Mouse (Mus musculus): ENCODE data around the gene Hbb-bh2. TPM values are rescaled to one million over a fixed set of nuclear protein-coding genes. Genes with fewer than 3 reads are reported as not detected.
"Not testable (repeated sequence)": the region's sequence is repeated elsewhere in the genome, so short reads cannot be mapped to it uniquely, and the experiment has no call there.

Gene Hbb-bh2
- polyA plus RNA-seq, 1 experiment from 2014 or later, result not detected

GRCm38 (mm10) chr7:103854669-103855068, 14.3 kb upstream of the Hbb-bh2 start:
- Histone ChIP-seq H3K9ac (ENCODE audit: low read depth, low read length) (no peak overlapping the region), H3K4me2 (ENCODE audit: low read depth, low read length) (no peak overlapping the region), H3K9me3 (ENCODE audit: control insufficient read depth, low read length) (no peaks in the 10 kb centered on the region), H3K27ac (ENCODE audit: low read length) (no peak overlapping the region), H3K27me3 (replicated peaks; ENCODE audit: control insufficient read depth, insufficient read depth, low read length) (no peaks in the 10 kb centered on the region), H3K4me1 (ENCODE audit: control insufficient read depth, insufficient read depth, low read length) (no peaks in the 10 kb centered on the region), H3K4me3 (ENCODE audit: low read length) (no peak overlapping the region), H3K36me3 (ENCODE audit: control insufficient read depth, insufficient read depth, low read length) (no peaks in the 10 kb centered on the region)
- 67% methylated on average over 1 of the region's 1 CpGs for WGBS
- no peak for ATAC-seq

GRCm38 (mm10) chr7:103853090-103853489, 12.8 kb upstream of the Hbb-bh2 start, which contains the start of gene Hbb-y:
TSS of gene Hbb-y (minus strand) at chr7:103853216.
- Histone ChIP-seq H3K4me2 (ENCODE audit: low read depth, low read length) (no peak within 1 kb of the TSS), H3K4me3 (ENCODE audit: low read length) (no peak within 1 kb of the TSS), H3K9ac (ENCODE audit: low read depth, low read length) (no peak within 1 kb of the TSS), H3K27ac (ENCODE audit: low read length) (no peak within 1 kb of the TSS), H3K36me3 (ENCODE audit: control insufficient read depth, insufficient read depth, low read length) (no peaks in the 10 kb centered on the region), H3K9me3 (ENCODE audit: control insufficient read depth, low read length) (no peaks in the 10 kb centered on the region), H3K27me3 (replicated peaks; ENCODE audit: control insufficient read depth, insufficient read depth, low read length) (no peaks in the 10 kb centered on the region), H3K4me1 (ENCODE audit: control insufficient read depth, insufficient read depth, low read length) (no peaks in the 10 kb centered on the region)
- 61% methylated on average over 2 of the region's 2 CpGs for WGBS
- no peak for ATAC-seq

- Histone ChIP-seq H3K9me3 (ENCODE audit: control insufficient read depth, low read length) (no peaks in the 10 kb centered on the region), H3K4me1 (ENCODE audit: control insufficient read depth, insufficient read depth, low read length) (no peaks in the 10 kb centered on the region), H3K36me3 (ENCODE audit: control insufficient read depth, insufficient read depth, low read length) (no peaks in the 10 kb centered on the region), H3K4me2 (ENCODE audit: low read depth, low read length) (no peak overlapping the region), H3K9ac (ENCODE audit: low read depth, low read length) (no peak overlapping the region), H3K4me3 (ENCODE audit: low read length) (no peak overlapping the region), H3K27me3 (replicated peaks; ENCODE audit: control insufficient read depth, insufficient read depth, low read length) (no peaks in the 10 kb centered on the region), H3K27ac (ENCODE audit: low read length) (no peak overlapping the region)
- ATAC-seq, result no peak
- WGBS, result 20% methylated on average over 2 of the region's 2 CpGs
Measured at GRCm38 (mm10) chr7:103844525-103845325, 4.4 kb upstream of the Hbb-bh2 start.

- Histone ChIP-seq H3K4me1 (ENCODE audit: control insufficient read depth, insufficient read depth, low read length) (no peaks in the 10 kb centered on the region), H3K27ac (ENCODE audit: low read length) (no peak within 1 kb of the TSS), H3K9ac (ENCODE audit: low read depth, low read length) (no peak within 1 kb of the TSS), H3K4me3 (ENCODE audit: low read length) (no peak within 1 kb of the TSS), H3K36me3 (ENCODE audit: control insufficient read depth, insufficient read depth, low read length) (no peaks in the 10 kb centered on the region), H3K27me3 (replicated peaks; ENCODE audit: control insufficient read depth, insufficient read depth, low read length) (no peaks in the 10 kb centered on the region), H3K4me2 (ENCODE audit: low read depth, low read length) (no peak within 1 kb of the TSS), H3K9me3 (ENCODE audit: control insufficient read depth, low read length) (no peaks in the 10 kb centered on the region)
- 80% methylated on average over 2 of the region's 2 CpGs for WGBS
- ATAC-seq, result no peak
Measured at GRCm38 (mm10) chr7:103843034-103843433, 2.7 kb upstream of the Hbb-bh2 start, which contains the start of gene Hbb-bh1. TSS of gene Hbb-bh1 (minus strand) at chr7:103843164.

- Histone ChIP-seq H3K4me3 (ENCODE audit: low read length) (no peak within 1 kb of the TSS), H3K9ac (ENCODE audit: low read depth, low read length) (no peak within 1 kb of the TSS), H3K9me3 (ENCODE audit: control insufficient read depth, low read length) (no peaks in the 10 kb centered on the region), H3K4me2 (ENCODE audit: low read depth, low read length) (no peak within 1 kb of the TSS), H3K4me1 (ENCODE audit: control insufficient read depth, insufficient read depth, low read length) (no peaks in the 10 kb centered on the region), H3K27me3 (replicated peaks; ENCODE audit: control insufficient read depth, insufficient read depth, low read length) (no peaks in the 10 kb centered on the region), H3K27ac (ENCODE audit: low read length) (no peak within 1 kb of the TSS), H3K36me3 (ENCODE audit: control insufficient read depth, insufficient read depth, low read length) (no peaks in the 10 kb centered on the region)
- 93% methylated on average over 4 of the region's 4 CpGs for WGBS
- peak; percentile 89 for ATAC-seq
Measured at GRCm38 (mm10) chr7:103827808-103828207, 12.5 kb downstream of the Hbb-bh2 start, which contains the start of gene Hbb-bs. TSS of gene Hbb-bs (minus strand) at chr7:103828096.

GRCm38 (mm10) chr7:103827139-103827538, 13.2 kb downstream of the Hbb-bh2 start:
- not testable (repeated sequence) for H3K27ac ChIP-seq (ENCODE audit: low read length); ATAC-seq; H3K9ac ChIP-seq (ENCODE audit: low read depth, low read length); H3K27me3 ChIP-seq (replicated peaks; ENCODE audit: control insufficient read depth, insufficient read depth, low read length); H3K4me3 ChIP-seq (ENCODE audit: low read length); H3K4me2 ChIP-seq (ENCODE audit: low read depth, low read length); H3K9me3 ChIP-seq (ENCODE audit: control insufficient read depth, low read length); H3K4me1 ChIP-seq (ENCODE audit: control insufficient read depth, insufficient read depth, low read length); H3K36me3 ChIP-seq (ENCODE audit: control insufficient read depth, insufficient read depth, low read length)
- no CpG with 5 or more reads among the region's 2 CpGs for WGBS

GRCm38 (mm10) chr7:103826255-103826887, 13.9 kb downstream of the Hbb-bh2 start:
- Histone ChIP-seq H3K9ac (ENCODE audit: low read depth, low read length) (no peak overlapping the region), H3K9me3 (ENCODE audit: control insufficient read depth, low read length) (no peaks in the 10 kb centered on the region), H3K4me1 (ENCODE audit: control insufficient read depth, insufficient read depth, low read length) (no peaks in the 10 kb centered on the region), H3K4me2 (ENCODE audit: low read depth, low read length) (no peak overlapping the region), H3K4me3 (ENCODE audit: low read length) (no peak overlapping the region), H3K27me3 (replicated peaks; ENCODE audit: control insufficient read depth, insufficient read depth, low read length) (no peaks in the 10 kb centered on the region), H3K36me3 (ENCODE audit: control insufficient read depth, insufficient read depth, low read length) (no peaks in the 10 kb centered on the region), H3K27ac (ENCODE audit: low read length) (no peak overlapping the region)
- 27% methylated on average over 3 of the region's 3 CpGs for WGBS
- peak; percentile 71 for ATAC-seq

- H3K36me3 ChIP-seq (ENCODE audit: control insufficient read depth, insufficient read depth, low read length), result no peaks in the 10 kb centered on the region
- no peak overlapping the region for H3K27ac ChIP-seq (ENCODE audit: low read length)
- no peak overlapping the region for H3K9ac ChIP-seq (ENCODE audit: low read depth, low read length)
- 87% methylated on average over 3 of the region's 3 CpGs for WGBS
- H3K27me3 ChIP-seq (replicated peaks; ENCODE audit: control insufficient read depth, insufficient read depth, low read length), result no peaks in the 10 kb centered on the region
- no peak overlapping the region for H3K4me2 ChIP-seq (ENCODE audit: low read depth, low read length)
- H3K4me3 ChIP-seq (ENCODE audit: low read length), result no peak overlapping the region
- H3K4me1 ChIP-seq (ENCODE audit: control insufficient read depth, insufficient read depth, low read length), result no peaks in the 10 kb centered on the region
- ATAC-seq, result peak; percentile 84
- H3K9me3 ChIP-seq (ENCODE audit: control insufficient read depth, low read length), result no peaks in the 10 kb centered on the region
Measured at GRCm38 (mm10) chr7:103825536-103826254, 14.6 kb downstream of the Hbb-bh2 start.

GRCm38 (mm10) chr7:103824597-103824996, 15.7 kb downstream of the Hbb-bh2 start:
- H3K4me3 ChIP-seq (ENCODE audit: low read length), result no peak overlapping the region
- ATAC-seq, result no peak
- no peak overlapping the region for H3K4me2 ChIP-seq (ENCODE audit: low read depth, low read length)
- H3K9me3 ChIP-seq (ENCODE audit: control insufficient read depth, low read length), result no peaks in the 10 kb centered on the region
- no peak overlapping the region for H3K27ac ChIP-seq (ENCODE audit: low read length)
- 84% methylated on average over 2 of the region's 2 CpGs for WGBS
- H3K36me3 ChIP-seq (ENCODE audit: control insufficient read depth, insufficient read depth, low read length), result no peaks in the 10 kb centered on the region
- H3K27me3 ChIP-seq (replicated peaks; ENCODE audit: control insufficient read depth, insufficient read depth, low read length), result no peaks in the 10 kb centered on the region
- no peak overlapping the region for H3K9ac ChIP-seq (ENCODE audit: low read depth, low read length)
- no peaks in the 10 kb centered on the region for H3K4me1 ChIP-seq (ENCODE audit: control insufficient read depth, insufficient read depth, low read length)
